Mouse (Mus musculus): ENCODE measurements around the gene Derl3. TPM values are rescaled to one million over a fixed set of nuclear protein-coding genes. Genes with fewer than 3 reads are reported as not detected.
A peak's percentile ranks its signal among the peaks of the same experiment; 100 is the strongest.
"Not testable (repeated sequence)": the region's sequence is repeated elsewhere in the genome, so short reads cannot be mapped to it uniquely, and the experiment has no call there.

Derl3 gene
- polyA plus RNA-seq, 1 experiment from 2014 or later, result 2.5 TPM

DNA sequence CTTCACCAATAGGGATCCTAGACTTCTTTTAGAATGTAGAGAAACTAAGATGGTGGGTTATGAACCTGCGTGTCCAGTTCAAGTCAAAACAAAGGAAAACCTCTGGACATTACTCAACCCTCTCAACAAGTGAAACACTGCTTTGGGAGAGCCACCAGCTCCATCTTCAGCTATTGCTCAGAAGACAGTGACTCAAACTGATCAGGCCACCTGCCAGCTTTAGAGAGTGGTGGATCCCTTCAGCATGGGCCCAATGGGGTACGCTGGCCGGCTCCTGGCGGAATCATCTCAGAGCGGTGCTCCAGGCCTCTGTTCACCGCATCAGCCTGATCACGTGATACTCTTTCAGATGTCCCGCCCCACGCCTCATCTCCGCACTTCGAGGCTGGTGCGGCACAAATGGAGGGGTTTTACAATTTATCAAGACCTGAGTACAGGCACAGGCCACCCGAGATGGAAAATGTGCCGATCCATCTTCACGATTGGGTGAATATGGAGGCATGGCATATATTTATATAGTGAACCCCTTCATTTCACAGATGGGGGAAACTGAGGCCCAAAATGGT, 37.7 kb upstream of the Derl3 start:
- no peaks in the 10 kb centered on the region for H3K9me3 ChIP-seq (replicated peaks)
- no peak overlapping the region for H3K4me2 ChIP-seq
- H3K4me1 ChIP-seq, result peaks cover 39% of the 10 kb centered on the region
- H3K36me3 ChIP-seq, result peaks cover 26% of the 10 kb centered on the region
- H3K27me3 ChIP-seq (replicated peaks), result peaks cover 18% of the 10 kb centered on the region; the same call in 1 of the 2 replicates
- H3K4me3 ChIP-seq, result no peak overlapping the region
- no peak overlapping the region for H3K9ac ChIP-seq
- 83% methylated on average over 15 of the region's 15 CpGs for WGBS (ENCODE audit: insufficient replicate concordance)
- no peak for ATAC-seq
- H3K27ac ChIP-seq, result no peak overlapping the region

DNA sequence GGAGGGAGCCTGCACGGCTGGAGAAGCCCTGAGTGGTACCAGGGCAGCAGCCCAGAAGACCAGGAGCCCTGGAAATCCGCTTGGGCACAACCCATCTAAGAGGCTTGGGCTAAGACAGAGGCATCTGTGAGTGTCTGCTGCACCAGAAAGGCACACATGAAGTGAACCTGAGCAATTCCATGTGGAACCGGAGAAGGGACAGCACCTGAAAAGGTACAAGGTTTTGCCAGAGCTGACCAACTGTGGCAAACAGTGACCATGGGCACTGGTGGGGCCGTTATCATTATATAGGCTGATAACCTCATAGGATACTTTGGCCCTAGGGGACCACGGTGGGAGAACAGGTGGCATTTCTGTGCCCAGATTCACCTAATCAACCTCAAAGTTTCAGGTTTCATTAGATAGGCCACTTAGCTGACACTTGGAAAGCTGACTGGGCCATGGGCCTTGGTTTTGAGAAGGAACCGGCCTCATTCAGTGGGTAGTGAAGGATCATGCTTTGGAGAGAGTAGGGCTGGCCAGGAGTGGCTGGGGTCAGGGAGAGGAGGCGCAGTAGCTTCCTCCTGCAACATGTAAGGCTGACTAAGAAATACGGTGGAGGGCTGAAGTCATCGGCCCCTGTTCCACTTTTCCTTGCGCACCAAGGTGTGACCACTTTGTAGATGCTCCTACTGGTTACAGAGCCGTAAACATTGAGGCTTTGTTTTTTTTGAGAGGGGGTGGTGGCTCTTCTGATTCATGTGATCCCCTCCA, 36.9 kb upstream of the Derl3 start:
- no peak overlapping the region for H3K4me2 ChIP-seq
- WGBS (ENCODE audit: insufficient replicate concordance), result 75% methylated on average over 11 of the region's 11 CpGs
- H3K36me3 ChIP-seq, result peaks cover 26% of the 10 kb centered on the region
- H3K4me3 ChIP-seq, result no peak overlapping the region
- peaks cover 46% of the 10 kb centered on the region for H3K4me1 ChIP-seq
- no peak overlapping the region for H3K9ac ChIP-seq
- H3K27ac ChIP-seq, result no peak overlapping the region
- H3K27me3 ChIP-seq (replicated peaks), result peaks cover 10% of the 10 kb centered on the region; the same call in 1 of the 2 replicates
- ATAC-seq, result no peak
- H3K9me3 ChIP-seq (replicated peaks), result no peaks in the 10 kb centered on the region

- H3K36me3 ChIP-seq, result peaks cover 26% of the 10 kb centered on the region
- peaks cover 4% of the 10 kb centered on the region; the same call in 1 of the 2 replicates for H3K27me3 ChIP-seq (replicated peaks)
- no peaks in the 10 kb centered on the region for H3K9me3 ChIP-seq (replicated peaks)
- no peak overlapping the region for H3K9ac ChIP-seq
- H3K27ac ChIP-seq, result no peak overlapping the region
- no peak overlapping the region for H3K4me2 ChIP-seq
- no peak overlapping the region for H3K4me3 ChIP-seq
- 75% methylated on average over 3 of the region's 3 CpGs for WGBS (ENCODE audit: insufficient replicate concordance)
- H3K4me1 ChIP-seq, result peaks cover 46% of the 10 kb centered on the region
- no peak for ATAC-seq
Observed at GRCm38 (mm10) chr10:75856976-75857375, 36.2 kb upstream of the Derl3 start.

DNA sequence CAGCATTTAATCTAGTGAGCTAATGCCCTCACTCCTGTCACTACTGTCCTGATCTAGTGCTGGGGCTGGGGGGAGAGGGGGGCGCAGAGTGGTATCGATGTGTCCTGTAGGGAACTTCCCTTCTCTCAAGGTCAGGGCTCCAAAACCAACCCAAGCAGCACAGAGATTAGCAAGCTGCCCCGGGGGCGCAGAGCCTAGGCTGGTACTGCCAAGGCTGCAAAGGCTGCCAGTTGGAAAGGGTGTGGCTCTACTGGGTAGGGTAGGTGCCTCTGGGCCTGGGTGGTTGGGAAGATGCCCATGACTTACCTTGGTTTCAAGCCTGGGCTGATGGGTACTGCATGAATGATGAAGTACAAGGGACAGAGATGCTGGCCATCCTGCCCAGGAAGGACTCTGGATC, 35.6 kb upstream of the Derl3 start:
- Histone ChIP-seq H3K36me3 (peaks cover 26% of the 10 kb centered on the region), H3K27me3 (replicated peaks) (no peaks in the 10 kb centered on the region), H3K9ac (0 out of 2 replicates have a peak overlapping the region, but pooled peaks have one; percentile 15), H3K4me2 (no peak overlapping the region), H3K4me3 (no peak overlapping the region), H3K27ac (no peak overlapping the region), H3K4me1 (peaks cover 44% of the 10 kb centered on the region), H3K9me3 (replicated peaks) (no peaks in the 10 kb centered on the region)
- WGBS (ENCODE audit: insufficient replicate concordance), result 87% methylated on average over 4 of the region's 4 CpGs
- ATAC-seq, result no peak

DNA sequence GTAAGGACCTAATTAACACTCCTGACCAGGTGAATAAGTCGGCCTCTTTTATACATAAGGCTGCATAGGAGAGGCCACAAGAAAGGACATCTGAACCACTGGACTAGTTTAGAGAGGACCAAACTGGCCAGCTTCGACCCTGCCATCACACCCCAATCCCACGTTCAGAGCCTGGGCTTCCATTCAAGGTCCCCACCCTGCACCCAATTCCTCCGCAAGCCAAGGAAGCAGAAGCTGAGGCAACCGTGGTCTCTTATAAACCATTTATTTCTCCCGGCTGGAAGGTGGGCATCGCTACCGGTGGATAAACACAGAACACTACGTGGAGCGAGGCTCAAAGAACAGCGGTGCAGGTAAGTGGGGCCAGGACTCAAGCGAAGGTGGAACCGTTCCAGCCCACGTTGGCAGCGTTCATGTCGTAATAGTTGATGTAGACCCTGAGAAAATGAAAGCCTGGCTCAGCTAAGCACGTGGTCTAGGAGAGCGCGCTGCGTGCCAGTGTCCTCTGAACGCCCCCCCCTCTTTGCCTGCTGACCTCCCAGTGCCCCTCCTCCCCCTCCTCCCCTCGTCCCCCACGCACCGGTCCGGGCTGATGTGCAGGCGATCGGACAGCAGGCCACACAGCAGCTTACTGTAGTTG, 34.0 kb upstream of the Derl3 start:
- Histone ChIP-seq H3K4me2 (peak overlapping the region; percentile 90), H3K4me1 (peaks cover 41% of the 10 kb centered on the region), H3K27me3 (replicated peaks) (no peaks in the 10 kb centered on the region), H3K4me3 (peak overlapping the region; percentile 76), H3K36me3 (peaks cover 26% of the 10 kb centered on the region), H3K27ac (peak overlapping the region; percentile 89), H3K9me3 (replicated peaks) (no peaks in the 10 kb centered on the region), H3K9ac (peak overlapping the region; percentile 85)
- peak; percentile 33; the same call in 1 of the 2 replicates for ATAC-seq
- WGBS (ENCODE audit: insufficient replicate concordance), result 1% methylated on average over 27 of the region's 27 CpGs

- H3K9ac ChIP-seq, result peak within 1 kb of the TSS; percentile 85
- H3K27ac ChIP-seq, result peak within 1 kb of the TSS; percentile 89
- WGBS (ENCODE audit: insufficient replicate concordance), result under 1% methylated on average over 46 of the region's 46 CpGs
- peaks cover 26% of the 10 kb centered on the region for H3K36me3 ChIP-seq
- ATAC-seq, result peak; percentile 94
- H3K27me3 ChIP-seq (replicated peaks); H3K9me3 ChIP-seq (replicated peaks): not testable (repeated sequence)
- peak within 1 kb of the TSS; percentile 90 for H3K4me2 ChIP-seq
- H3K4me1 ChIP-seq, result peaks cover 41% of the 10 kb centered on the region
- H3K4me3 ChIP-seq, result peak within 1 kb of the TSS; percentile 76
Observed at GRCm38 (mm10) chr10:75859786-75860470, 33.3 kb upstream of the Derl3 start, which contains the start of gene Mif. TSS of gene Mif (minus strand) at chr10:75860240.

DNA sequence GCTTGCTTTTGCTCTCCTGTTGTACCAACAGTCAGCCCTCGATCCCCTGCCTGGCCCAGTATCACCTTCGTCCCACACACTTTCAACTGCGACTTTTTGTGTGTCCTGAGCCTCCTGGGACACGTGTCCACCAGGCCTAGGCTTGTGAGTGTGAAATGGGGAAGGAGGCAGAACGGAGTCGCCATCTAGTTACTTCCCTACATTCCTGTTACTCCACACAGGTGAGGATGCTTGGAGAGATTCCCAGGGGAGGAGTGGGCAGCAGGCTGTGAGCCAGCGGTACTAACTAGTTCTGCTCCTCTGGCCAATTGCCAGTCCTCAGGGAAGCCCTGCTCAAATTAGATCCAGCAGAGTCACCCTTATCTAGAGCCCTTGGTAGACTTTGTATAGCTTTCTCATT, 32.5 kb upstream of the Derl3 start:
- no peaks in the 10 kb centered on the region for H3K27me3 ChIP-seq (replicated peaks)
- no peak overlapping the region for H3K4me3 ChIP-seq
- no peak for ATAC-seq
- no peaks in the 10 kb centered on the region for H3K9me3 ChIP-seq (replicated peaks)
- H3K27ac ChIP-seq, result peak overlapping the region; percentile 17
- H3K36me3 ChIP-seq, result peaks cover 26% of the 10 kb centered on the region
- peaks cover 41% of the 10 kb centered on the region for H3K4me1 ChIP-seq
- peak overlapping the region; percentile 90 for H3K4me2 ChIP-seq
- no peak overlapping the region for H3K9ac ChIP-seq
- 44% methylated on average over 7 of the region's 7 CpGs for WGBS (ENCODE audit: insufficient replicate concordance)

DNA sequence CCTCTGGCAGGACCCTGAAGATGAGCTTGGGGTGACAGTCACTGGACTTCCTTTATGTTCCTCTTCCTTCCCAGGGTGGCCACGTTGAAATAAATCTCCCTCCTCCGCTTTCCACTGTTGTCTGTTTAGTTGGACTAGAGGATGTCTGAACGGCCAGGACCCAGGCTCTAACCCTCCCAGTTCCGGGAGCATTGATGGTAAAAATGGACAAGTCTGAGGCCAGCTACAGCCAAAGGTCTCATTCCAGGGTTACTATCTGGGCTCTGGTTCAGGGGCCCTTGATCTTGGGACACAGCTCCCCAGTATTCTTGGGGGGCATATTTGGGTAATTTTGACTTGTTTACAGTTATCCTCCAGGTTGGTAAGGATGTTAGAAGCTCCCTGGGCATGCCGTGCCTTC, 31.6 kb upstream of the Derl3 start:
- Histone ChIP-seq H3K9ac (no peak overlapping the region), H3K4me2 (no peak overlapping the region), H3K4me3 (no peak overlapping the region), H3K9me3 (replicated peaks) (no peaks in the 10 kb centered on the region), H3K27ac (no peak overlapping the region), H3K36me3 (peaks cover 22% of the 10 kb centered on the region), H3K4me1 (peaks cover 41% of the 10 kb centered on the region), H3K27me3 (replicated peaks) (0 out of 2 replicates have a peak, but pooled peaks cover 2% of the 10 kb centered on the region)
- 64% methylated on average over 5 of the region's 5 CpGs for WGBS (ENCODE audit: insufficient replicate concordance)
- no peak for ATAC-seq

DNA sequence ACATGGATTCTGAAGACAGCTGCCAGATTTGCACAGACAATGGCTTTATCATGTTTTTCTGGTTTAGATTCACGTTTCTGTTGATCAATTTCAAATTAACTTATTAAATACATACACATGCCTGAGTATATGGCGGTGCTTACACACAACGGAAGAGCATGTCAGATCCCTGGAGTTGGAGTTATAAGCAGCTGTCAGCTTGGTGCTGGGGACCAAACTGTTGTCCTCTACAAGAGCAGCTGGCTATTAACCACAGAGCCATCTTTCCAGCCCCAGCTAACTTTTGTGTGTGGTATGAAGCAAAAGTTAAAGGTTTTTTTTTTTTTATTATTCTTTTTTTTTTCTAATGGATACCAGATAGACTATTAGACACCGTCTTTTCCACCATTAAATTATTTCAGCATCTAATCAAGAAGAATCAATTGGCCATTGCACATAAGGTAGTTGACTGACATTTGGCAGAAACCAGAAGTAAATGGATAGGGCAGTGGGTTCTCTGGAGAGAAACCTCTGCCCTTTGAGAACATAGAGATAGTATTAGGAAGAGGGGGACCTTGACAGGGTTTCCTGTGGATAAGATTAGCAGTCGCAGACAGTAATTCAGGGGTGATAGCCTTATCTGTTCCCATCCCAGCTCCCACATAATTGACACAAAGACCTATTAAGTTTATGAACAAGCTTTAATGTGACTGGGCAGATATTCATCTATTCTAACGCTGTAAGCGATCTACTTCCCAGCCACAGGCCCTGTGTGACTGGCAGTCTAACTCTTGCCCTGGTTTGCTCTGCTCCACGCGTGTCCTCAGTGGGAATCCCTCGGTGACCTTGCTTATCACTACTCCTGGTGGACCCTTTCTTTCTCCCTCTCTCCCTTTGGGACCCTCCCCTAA, 20.9 kb upstream of the Derl3 start:
- 30% methylated on average over 10 of the region's 10 CpGs for WGBS (ENCODE audit: insufficient replicate concordance)
- no peak for ATAC-seq
- H3K27me3 ChIP-seq (replicated peaks), result peaks cover 4% of the 10 kb centered on the region; the same call in 1 of the 2 replicates
- no peaks in the 10 kb centered on the region for H3K9me3 ChIP-seq (replicated peaks)
- peak overlapping the region; percentile 73 for H3K4me2 ChIP-seq
- H3K36me3 ChIP-seq, result no peaks in the 10 kb centered on the region
- peak overlapping the region; percentile 29 for H3K9ac ChIP-seq
- peak overlapping the region; percentile 47 for H3K4me3 ChIP-seq
- H3K4me1 ChIP-seq, result peaks cover 15% of the 10 kb centered on the region
- no peak overlapping the region for H3K27ac ChIP-seq

DNA sequence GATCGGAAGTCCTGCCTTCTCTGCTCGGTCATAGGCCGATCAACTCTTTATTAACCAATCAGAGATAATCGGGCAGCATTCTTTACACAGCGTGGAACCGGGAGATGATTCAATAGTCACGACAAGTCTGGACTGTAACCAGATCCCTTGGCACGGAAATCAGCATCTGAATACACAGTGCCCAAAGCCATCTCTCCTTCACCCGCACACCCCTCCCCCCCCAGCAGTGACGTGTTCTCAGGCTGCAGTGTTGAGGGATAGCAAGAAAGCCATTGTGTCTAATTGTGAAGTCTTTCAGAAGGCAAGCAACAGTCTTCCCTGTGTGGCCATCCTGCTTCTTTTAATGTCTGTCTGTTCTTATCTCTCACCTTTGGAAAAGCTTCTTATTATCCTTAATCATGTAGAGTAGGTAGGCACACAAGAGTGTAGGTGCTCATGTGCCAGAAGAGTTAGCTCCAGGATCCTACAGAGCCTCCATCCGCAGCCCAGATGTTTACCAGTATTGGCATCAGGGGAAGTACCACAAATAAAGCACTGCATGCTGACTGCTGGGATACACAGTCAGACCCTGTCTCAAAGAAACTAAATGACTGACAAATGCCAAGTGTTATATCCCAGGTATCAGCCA, 20.2 kb upstream of the Derl3 start:
- peak; percentile 84 for ATAC-seq
- H3K27ac ChIP-seq, result no peak overlapping the region
- H3K4me2 ChIP-seq, result peak overlapping the region; percentile 73
- H3K4me1 ChIP-seq, result peaks cover 15% of the 10 kb centered on the region
- no peaks in the 10 kb centered on the region for H3K36me3 ChIP-seq
- H3K9ac ChIP-seq, result peak overlapping the region; percentile 29
- 6% methylated on average over 11 of the region's 11 CpGs for WGBS (ENCODE audit: insufficient replicate concordance)
- H3K4me3 ChIP-seq, result peak overlapping the region; percentile 47
- no peaks in the 10 kb centered on the region for H3K9me3 ChIP-seq (replicated peaks)
- peaks cover 4% of the 10 kb centered on the region; the same call in 1 of the 2 replicates for H3K27me3 ChIP-seq (replicated peaks)
